Mouse (Mus musculus) embryonic facial prominence, embryonic 10.5 days (tissue): ENCODE data around the gene Trim11. TPM values are rescaled to one million over a fixed set of nuclear protein-coding genes. Genes with fewer than 3 reads are reported as not detected.
A peak's percentile ranks its signal among the peaks of the same experiment; 100 is the strongest.

Experiments used
- DNase-seq: peaks from one replicate; pipeline ENCODE4 v3.0.0-alpha.2; 2017; ENCODE audit warnings: low spot score
- H3K27ac ChIP-seq: fragments of 300-500 bp; sonication (generic); replicated peaks from 2 replicates; pipeline ENCODE4 v1.5.1; 2016; ENCODE audit warnings: mild to moderate bottlenecking
- H3K27me3 ChIP-seq: fragments of 300-500 bp; sonication (generic); replicated peaks from 2 replicates; pipeline ENCODE4 v1.6.1; 2016; ENCODE audit warnings: low read depth, mild to moderate bottlenecking; ENCODE audit not compliant: poor library complexity, severe bottlenecking
- H3K36me3 ChIP-seq: fragments of 300-500 bp; sonication (generic); replicated peaks from 2 replicates; pipeline ENCODE4 v1.6.1; 2016; ENCODE audit warnings: mild to moderate bottlenecking, moderate library complexity
- H3K4me1 ChIP-seq: fragments of 300-500 bp; sonication (generic); 2 replicates; pipeline ENCODE4 v1.6.1; 2016
- H3K4me3 ChIP-seq: fragments of 300-500 bp; sonication (generic); 2 replicates; pipeline ENCODE4 v1.5.1; 2016; ENCODE audit warnings: mild to moderate bottlenecking, moderate library complexity
- H3K9me3 ChIP-seq: fragments of 300-500 bp; sonication (generic); 2 replicates; pipeline ENCODE4 v1.6.1; 2016; ENCODE audit warnings: mild to moderate bottlenecking
- WGBS: fragments of 180-500 bp; shearing (Covaris S2); methylation state at CpG from one replicate; pipeline ENCODE4 v1.1.7; 2016; 5-methylcytosine and 5-hydroxymethylcytosine counted together
- polyA plus RNA-seq: library from polyadenylated mRNA; unstranded; fragments of >200 nt; fragmentation: Nextera tagmentation; extraction: Ambion mirVana; gene quantifications from 2 replicates; pipeline ENCODE4 v1.2.1, GENCODE M21; 2016

The Trim11 gene
- polyA plus RNA-seq, 1 experiment from 2014 or later = 19.1 TPM

DNA sequence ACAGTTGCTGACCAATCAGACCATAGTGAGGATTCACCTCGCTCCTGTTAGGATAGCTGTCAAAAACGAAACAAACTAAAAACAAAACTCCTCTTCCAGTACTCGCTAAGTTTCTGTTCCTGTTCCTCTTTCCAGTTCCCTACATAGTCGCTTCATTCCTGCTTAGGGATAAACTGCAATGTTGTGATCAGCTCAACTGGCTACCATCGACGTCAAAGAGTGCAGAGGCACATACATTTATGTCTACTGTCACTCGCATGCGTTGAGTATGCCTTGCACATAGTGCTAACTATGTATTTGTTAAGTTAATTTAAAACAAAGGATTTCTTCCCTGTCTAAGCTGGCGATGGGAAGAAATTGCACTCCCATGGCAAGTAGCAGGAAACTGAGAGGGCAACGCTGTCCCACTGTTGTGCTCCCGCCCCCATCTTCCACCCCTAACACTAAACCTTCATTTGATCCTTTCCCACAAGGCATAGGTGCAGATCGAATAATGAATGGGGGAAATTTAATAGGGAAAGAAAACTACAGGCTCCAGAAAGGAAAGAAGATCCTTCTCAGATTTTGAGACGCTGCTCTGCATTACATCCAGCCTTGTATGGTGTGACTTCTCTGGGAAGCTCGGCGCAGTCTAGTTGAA, 18.6 kb upstream of the Trim11 start:
- Histone ChIP-seq H3K27me3 (peaks cover 58% of the 10 kb centered on the region), H3K9me3 (peaks cover 7% of the 10 kb centered on the region; the same call in 1 of the 2 replicates), H3K36me3 (peaks cover 19% of the 10 kb centered on the region), H3K4me1 (peaks cover 40% of the 10 kb centered on the region), H3K4me3 (peak overlapping the region; percentile 64), H3K27ac (no peak overlapping the region)
- DNase-seq = no peak
- 40% methylated on average over 15 of the region's 15 CpGs for WGBS

DNA sequence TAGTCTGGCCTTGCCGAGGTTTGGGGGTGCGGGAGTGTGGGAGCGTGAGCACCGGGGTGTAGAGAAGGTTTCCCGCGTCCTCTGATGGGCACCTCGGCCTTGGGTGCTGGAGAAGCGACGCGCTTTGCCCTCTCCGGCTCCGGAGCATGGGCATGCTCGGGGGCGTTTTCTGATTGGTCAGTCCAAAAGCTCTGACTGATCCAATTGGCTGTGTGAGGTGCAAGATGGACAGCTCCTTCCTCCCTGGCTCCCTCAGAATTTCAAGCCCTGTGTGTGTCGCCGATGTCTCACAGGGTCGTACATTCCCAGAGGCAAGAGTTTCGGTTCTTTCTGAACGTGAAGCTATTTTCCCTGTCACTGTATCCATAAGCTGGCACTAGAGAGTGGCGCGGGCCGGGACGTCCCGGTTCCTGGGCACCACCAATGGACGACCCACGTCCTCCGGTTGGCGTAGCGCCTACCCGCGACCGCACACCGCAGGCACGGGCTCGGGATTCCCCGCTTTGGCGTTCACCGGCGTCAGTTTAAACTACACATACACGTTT, 17.9 kb upstream of the Trim11 start:
- DNase-seq = peak; percentile 86
- Histone ChIP-seq H3K9me3 (peaks cover 7% of the 10 kb centered on the region; the same call in 1 of the 2 replicates), H3K4me1 (peaks cover 45% of the 10 kb centered on the region), H3K27me3 (peaks cover 58% of the 10 kb centered on the region), H3K4me3 (peak overlapping the region; percentile 64), H3K36me3 (peaks cover 19% of the 10 kb centered on the region), H3K27ac (peak overlapping the region; percentile 24; the same call in 1 of the 2 replicates)
- WGBS = 3% methylated on average over 40 of the region's 40 CpGs

- Histone ChIP-seq H3K27ac (no peak overlapping the region), H3K4me3 (peak overlapping the region; percentile 35; the same call in 1 of the 2 replicates), H3K36me3 (peaks cover 15% of the 10 kb centered on the region), H3K9me3 (peaks cover 7% of the 10 kb centered on the region; the same call in 1 of the 2 replicates), H3K4me1 (peaks cover 43% of the 10 kb centered on the region), H3K27me3 (peaks cover 58% of the 10 kb centered on the region)
- no peak for DNase-seq
- WGBS = 64% methylated on average over 50 of the region's 50 CpGs
Measured at GRCm38 (mm10) chr11:58961364-58962177, 16.3 kb upstream of the Trim11 start.

GRCm38 (mm10) chr11:58963543-58963942, 14.3 kb upstream of the Trim11 start:
- Histone ChIP-seq H3K27me3 (peaks cover 46% of the 10 kb centered on the region), H3K36me3 (peaks cover 14% of the 10 kb centered on the region; the same call in 1 of the 2 replicates), H3K27ac (no peak overlapping the region; the same call in 1 of the 2 replicates), H3K4me3 (0 out of 2 replicates have a peak overlapping the region, but pooled peaks have one; percentile 2), H3K9me3 (peaks cover 7% of the 10 kb centered on the region; the same call in 1 of the 2 replicates), H3K4me1 (peaks cover 33% of the 10 kb centered on the region)
- peak; percentile 30 for DNase-seq
- WGBS = 39% methylated on average over 17 of the region's 17 CpGs

DNA sequence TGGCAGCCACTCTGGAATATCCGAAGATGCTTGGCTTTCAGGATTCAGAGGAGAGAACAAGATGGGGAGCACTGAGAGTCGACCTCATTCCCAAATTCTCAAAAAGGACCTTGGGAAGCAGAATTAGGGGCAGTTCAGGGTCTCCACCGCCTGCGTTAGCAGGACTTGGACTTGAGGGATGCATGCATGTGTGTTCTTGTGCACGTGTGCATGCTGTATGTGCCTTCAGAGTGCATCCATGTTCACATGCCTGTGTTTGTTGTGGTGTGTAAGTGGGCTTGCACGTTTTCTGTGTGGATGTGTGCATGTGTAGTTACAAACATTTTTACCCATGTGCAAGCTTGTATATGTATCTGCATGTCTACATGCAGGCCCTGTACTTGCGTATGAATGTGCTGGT, 13.7 kb upstream of the Trim11 start:
- peaks cover 7% of the 10 kb centered on the region; the same call in 1 of the 2 replicates for H3K9me3 ChIP-seq
- no peak overlapping the region for H3K4me3 ChIP-seq
- 86% methylated on average over 7 of the region's 7 CpGs for WGBS
- H3K27me3 ChIP-seq = peaks cover 40% of the 10 kb centered on the region
- H3K36me3 ChIP-seq = peaks cover 17% of the 10 kb centered on the region; the same call in 1 of the 2 replicates
- no peak overlapping the region for H3K27ac ChIP-seq
- DNase-seq = no peak
- H3K4me1 ChIP-seq = peaks cover 31% of the 10 kb centered on the region

DNA sequence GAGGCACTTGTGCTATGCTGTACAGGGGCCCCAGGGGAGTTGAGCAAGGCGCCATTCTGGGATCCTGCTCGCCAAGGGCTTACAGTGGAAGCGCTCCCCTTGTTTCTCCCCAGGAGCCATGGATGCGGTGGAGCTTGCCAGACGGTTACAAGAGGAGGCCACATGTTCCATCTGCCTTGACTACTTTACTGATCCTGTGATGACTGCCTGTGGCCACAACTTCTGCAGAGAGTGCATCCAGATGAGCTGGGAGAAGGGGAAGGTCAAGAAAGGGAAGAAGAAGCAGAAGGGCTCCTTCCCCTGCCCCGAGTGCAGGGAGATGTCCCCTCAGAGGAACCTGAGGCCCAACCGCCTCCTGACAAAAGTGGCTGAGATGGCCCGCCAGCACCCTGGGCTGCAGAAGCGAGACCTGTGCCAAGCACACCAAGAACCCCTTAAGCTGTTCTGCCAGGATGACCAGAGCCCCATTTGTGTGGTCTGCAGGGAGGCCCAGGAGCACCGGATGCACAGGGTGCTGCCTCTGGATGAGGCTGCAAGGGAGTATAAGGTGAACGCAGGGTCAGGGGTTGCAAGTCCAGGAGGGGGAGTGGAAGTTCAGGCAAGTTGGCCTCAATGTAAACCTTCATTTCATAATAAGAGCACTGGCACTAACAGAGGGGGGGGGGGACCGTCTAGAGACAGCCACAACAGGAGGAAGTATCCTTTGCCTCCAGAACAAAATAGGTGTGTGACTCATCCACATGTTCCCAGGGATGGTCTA, 12.7 kb upstream of the Trim11 start:
- Histone ChIP-seq H3K4me1 (peaks cover 22% of the 10 kb centered on the region), H3K27me3 (peaks cover 38% of the 10 kb centered on the region), H3K4me3 (no peak overlapping the region), H3K27ac (no peak overlapping the region; the same call in 1 of the 2 replicates), H3K9me3 (peaks cover 7% of the 10 kb centered on the region; the same call in 1 of the 2 replicates), H3K36me3 (peaks cover 27% of the 10 kb centered on the region)
- 49% methylated on average over 12 of the region's 12 CpGs for WGBS
- DNase-seq = no peak

GRCm38 (mm10) chr11:58967346-58967745, 10.5 kb upstream of the Trim11 start:
- H3K27ac ChIP-seq = no peak overlapping the region
- no peaks in the 10 kb centered on the region for H3K9me3 ChIP-seq
- no peak overlapping the region for H3K4me3 ChIP-seq
- DNase-seq = no peak
- peaks cover 20% of the 10 kb centered on the region for H3K27me3 ChIP-seq
- WGBS = 95% methylated on average over 1 of the region's 1 CpGs
- peaks cover 17% of the 10 kb centered on the region for H3K4me1 ChIP-seq
- H3K36me3 ChIP-seq = peaks cover 48% of the 10 kb centered on the region

DNA sequence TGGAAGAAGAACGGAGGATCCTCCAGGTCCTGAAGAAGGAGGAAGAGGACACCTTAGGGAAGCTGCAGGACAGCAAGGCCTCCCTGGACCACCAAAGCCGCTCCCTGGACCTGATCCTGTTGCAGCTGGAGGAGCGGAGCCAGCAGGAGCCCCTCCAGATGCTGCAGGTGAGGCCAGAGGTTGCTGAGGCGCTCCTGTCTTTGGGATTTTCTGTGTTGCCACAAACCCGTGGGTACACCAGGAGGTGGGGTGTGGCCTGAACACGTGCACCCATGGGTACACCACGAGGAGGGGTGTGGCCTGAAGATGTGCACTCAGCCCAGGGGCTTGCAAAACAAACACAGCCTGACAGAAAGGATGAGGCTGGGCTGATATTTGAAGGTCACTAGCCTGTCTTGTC, 9.3 kb upstream of the Trim11 start:
- DNase-seq = no peak
- Histone ChIP-seq H3K9me3 (no peaks in the 10 kb centered on the region), H3K27ac (no peak overlapping the region), H3K4me1 (peaks cover 16% of the 10 kb centered on the region), H3K27me3 (peaks cover 8% of the 10 kb centered on the region), H3K4me3 (no peak overlapping the region), H3K36me3 (peaks cover 52% of the 10 kb centered on the region)
- 83% methylated on average over 7 of the region's 7 CpGs for WGBS

DNA sequence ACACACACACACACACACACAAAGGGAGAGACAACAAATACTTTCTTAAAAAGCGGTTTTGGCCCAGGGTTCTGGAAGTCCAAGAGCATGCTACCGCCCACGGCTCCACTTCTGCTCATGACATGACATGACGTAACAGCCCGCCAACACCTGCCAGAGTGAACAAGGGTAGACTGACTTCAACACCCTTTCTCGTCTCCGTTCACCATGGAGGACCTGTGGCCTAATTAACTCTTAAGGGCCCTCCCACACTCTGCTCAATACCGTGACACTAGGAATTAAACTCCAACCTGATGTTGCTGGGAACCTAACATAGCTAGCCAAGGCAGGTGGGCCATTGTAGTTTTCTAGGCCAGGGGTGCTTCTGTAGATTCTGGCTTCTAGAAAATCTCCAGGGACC, 8.9 kb upstream of the Trim11 start:
- Histone ChIP-seq H3K9me3 (no peaks in the 10 kb centered on the region), H3K27ac (no peak overlapping the region), H3K27me3 (0 out of 2 replicates have a peak, but pooled peaks cover 3% of the 10 kb centered on the region), H3K4me3 (no peak overlapping the region), H3K4me1 (peaks cover 13% of the 10 kb centered on the region), H3K36me3 (peaks cover 55% of the 10 kb centered on the region)
- WGBS = 86% methylated on average over 8 of the region's 8 CpGs
- no peak for DNase-seq

DNA sequence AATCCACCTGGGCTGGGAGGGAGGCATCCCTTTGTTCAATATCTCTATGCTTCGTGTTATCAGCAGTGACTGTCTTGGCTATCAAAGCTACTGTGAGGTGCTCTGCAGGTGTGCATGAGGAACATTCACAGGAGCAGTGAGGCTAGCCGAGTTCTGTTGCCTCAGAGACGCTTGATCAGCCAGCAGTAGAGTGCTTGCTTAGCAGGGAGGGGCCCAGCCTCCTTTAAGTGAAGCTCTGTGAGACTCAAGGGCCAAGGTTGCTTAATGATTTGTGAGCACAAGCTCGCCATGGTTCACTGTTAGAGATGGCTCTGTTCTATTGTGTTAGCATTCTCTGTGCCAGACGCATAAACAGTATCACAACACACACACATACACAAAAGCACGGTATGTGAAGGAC, 8.2 kb upstream of the Trim11 start:
- Histone ChIP-seq H3K4me3 (no peak overlapping the region), H3K27me3 (no peaks in the 10 kb centered on the region), H3K27ac (no peak overlapping the region), H3K36me3 (peaks cover 61% of the 10 kb centered on the region), H3K4me1 (peaks cover 11% of the 10 kb centered on the region), H3K9me3 (no peaks in the 10 kb centered on the region)
- WGBS = 89% methylated on average over 6 of the region's 6 CpGs
- no peak for DNase-seq

GRCm38 (mm10) chr11:58970831-58971530, 6.9 kb upstream of the Trim11 start:
- WGBS = 89% methylated on average over 21 of the region's 21 CpGs
- H3K27ac ChIP-seq = no peak overlapping the region
- H3K4me1 ChIP-seq = peaks cover 3% of the 10 kb centered on the region; the same call in 1 of the 2 replicates
- H3K36me3 ChIP-seq = peaks cover 72% of the 10 kb centered on the region
- no peaks in the 10 kb centered on the region for H3K9me3 ChIP-seq
- H3K27me3 ChIP-seq = no peaks in the 10 kb centered on the region
- no peak overlapping the region for H3K4me3 ChIP-seq
- no peak for DNase-seq
